Mouse (Mus musculus): ENCODE results near the gene Tmem100.
A peak's percentile ranks its signal among the peaks of the same experiment; 100 is the strongest.

The Tmem100 gene

DNA sequence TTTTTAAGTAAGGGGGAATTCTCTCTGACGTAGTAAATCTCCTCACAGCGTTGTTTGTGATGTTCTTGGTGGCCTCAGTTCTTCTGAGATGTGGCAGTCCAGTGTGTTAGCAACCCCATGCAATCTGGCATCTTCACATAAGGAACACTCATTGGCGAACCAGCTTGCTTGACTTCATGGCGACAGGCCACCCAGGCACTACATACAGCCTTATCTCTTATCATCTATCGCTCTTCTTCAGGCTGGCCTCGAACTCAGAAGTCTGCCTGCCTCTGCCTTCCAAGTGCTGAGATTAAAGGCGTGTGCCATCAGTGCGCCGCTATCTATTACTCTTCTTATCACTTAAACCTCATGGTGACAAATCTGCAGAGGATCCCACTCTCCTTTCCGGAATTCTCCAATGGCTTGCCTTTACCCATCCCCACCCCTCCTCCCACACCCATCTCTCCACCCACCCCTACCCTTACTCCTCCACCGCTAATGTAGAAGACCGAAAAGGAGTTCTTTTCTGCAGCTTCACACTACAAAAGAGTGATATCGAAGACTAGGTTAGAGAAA is at the start of gene Tmem100:
Gene Tmem100 (plus strand): TSS at position 508 of the 558 bp plus-strand sequence.
- DNase-seq (ENCODE audit: low read depth, low spot score): no peak

DNA sequence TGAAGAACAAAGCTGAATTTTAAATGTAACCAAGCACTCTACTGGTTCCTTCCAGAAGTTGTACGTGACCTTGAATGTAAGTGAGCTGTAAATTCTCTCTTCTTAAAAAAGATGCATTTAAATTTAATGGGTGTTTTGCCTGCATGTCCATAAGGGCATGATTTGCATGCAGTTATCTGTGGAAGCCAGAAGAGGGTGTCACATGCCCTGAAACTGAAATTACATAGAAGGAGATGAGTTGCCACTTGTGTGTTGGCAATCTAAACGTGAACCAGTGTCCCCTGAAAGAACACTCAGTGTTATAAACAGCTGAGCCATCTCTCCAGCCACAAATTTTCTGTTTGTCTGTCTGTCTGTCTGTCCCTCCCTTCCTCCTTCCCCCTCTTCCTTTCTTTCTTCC is 47.2 kb upstream of the Tmem100 start:
- DNase-seq (ENCODE audit: low read depth, low spot score): no peak

DNA sequence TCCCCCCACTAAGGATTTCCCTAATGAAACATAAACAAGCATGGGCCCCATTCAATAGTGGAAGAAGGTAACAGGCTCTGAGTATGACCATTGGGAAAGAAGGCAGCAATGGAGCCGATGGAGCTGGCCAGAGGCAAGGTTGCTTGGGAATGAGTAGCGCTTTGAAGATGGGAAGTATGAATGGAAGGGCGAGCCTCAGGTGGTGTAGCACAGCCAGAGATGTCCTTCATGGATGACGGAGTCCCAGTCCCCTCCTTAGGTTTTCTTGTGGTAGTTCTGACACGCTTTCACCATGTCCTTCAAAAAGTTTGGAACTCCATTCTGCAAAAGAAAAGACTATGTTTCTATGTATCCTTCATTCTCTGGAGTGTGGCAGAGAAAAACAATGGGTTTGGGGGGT is 45.7 kb upstream of the Tmem100 start:
- DNase-seq (ENCODE audit: low read depth, low spot score): no peak

GRCm38 (mm10) chr11:89985200-89986187 is 44.7 kb upstream of the Tmem100 start:
- no peak for DNase-seq (ENCODE audit: low read depth, low spot score)

DNA sequence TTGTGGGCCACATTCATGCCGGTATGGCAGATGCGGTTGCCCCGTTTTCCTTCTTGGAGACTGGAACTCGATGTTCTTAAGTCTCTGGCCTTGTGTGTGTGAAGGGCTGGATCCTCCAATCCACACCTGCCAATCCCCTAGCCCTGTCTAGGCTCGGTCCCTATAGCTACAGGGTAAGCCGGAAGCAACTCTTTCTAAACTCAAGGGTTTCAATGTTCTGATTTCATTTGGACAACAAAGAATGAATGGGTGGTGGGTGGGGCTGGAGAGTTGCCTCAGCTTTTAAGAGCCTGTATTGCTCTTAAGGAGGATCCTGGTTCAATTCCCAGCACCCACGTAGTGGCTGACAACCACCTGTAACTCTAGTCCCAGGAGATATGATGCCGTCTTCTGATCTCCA is 43.6 kb upstream of the Tmem100 start:
- no peak for DNase-seq (ENCODE audit: low read depth, low spot score)

DNA sequence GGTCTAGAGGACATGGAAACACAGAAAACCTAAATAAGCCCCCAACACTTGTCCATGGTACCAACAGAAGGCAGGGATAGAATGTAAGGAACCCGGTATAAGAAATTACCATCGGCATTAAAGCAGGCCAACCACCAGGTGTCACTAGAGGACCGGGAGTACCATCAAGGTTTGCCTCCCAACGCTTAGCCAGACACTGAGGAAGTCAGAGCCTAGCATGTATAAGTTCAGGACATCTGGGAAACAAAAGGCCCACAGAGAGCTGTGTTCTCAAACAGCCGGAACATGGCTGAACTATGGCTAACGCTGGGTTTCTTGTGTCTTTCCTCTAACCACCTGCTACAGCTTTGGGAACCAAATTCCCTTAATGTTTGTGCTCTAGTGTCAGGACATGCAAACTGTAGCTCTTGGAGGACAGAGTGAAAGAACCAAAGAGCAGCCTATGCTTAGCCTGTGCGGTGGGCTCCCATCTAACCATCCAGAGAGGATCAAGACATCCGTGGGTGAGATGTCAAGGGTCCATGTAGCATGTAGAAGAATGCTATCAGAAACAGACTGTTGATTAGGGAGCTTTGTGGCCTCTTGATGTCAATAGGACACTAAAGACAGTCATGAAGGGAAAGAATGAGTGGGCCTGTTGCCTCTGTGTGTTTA is 41.1 kb upstream of the Tmem100 start:
- DNase-seq (ENCODE audit: low read depth, low spot score): peak; percentile 63

- no peak for DNase-seq (ENCODE audit: low read depth, low spot score)
Observed at GRCm38 (mm10) chr11:89991661-89992060, 38.5 kb upstream of the Tmem100 start.

- no peak for DNase-seq (ENCODE audit: low read depth, low spot score)
Observed at GRCm38 (mm10) chr11:89994706-89995105, 35.4 kb upstream of the Tmem100 start.

DNA sequence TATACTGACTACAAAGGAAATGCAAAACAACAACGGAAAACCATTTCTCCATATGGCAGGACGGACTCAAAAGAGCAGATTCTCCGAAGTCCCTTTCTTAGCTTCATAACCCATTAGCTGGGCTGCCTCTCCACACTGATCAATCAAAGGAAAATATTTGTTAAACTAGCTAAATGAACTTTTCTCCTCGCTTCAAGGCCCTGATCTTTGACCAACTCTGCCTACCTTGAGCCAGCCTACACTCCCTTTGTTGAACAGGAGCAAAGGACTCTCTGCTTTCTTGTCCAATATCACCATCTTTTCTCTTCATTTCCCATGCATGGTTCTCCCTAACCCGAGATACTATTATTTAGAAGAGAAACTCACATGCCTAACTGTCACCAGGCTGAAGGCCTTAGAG is 34.6 kb upstream of the Tmem100 start:
- no peak for DNase-seq (ENCODE audit: low read depth, low spot score)

DNA sequence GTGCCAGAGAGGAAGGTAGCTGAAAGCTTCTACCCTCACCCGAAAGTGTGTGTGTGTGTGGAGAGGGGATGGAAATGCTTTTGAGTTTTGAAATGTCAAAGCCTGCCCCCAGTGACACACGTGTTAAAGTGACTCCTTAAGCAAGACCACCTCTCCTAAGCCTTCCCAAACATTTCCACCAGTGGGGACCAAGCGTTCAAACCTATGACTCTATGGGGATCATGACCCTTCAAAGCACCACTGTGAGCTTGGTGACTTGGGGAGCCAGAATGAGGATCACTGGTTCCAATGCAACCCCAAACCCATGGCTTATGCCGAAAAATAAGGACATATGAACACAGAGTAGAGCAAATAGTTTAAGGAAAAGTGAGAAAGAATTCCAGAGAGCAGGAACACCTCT is 33.7 kb upstream of the Tmem100 start:
- DNase-seq (ENCODE audit: low read depth, low spot score): no peak

DNA sequence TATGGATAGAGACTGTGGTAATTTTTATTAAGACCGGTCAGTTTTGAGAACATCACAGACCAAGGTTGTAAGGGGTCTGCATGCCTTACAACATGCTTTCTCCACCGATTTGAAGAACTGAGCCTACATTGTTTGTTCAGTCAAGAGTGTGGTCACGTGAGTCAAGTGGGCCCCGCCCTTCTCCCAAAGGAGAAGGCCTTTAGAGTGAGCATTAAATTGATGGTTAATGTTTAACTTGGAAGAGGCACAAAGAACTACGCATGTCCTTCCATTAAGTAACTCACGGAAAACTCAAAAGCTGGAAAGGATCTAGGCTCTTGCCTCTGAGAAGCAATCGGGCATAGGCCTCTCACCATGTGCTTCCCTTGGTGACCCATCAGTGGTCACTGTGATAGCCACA is 33.3 kb upstream of the Tmem100 start:
- no peak for DNase-seq (ENCODE audit: low read depth, low spot score)

DNA sequence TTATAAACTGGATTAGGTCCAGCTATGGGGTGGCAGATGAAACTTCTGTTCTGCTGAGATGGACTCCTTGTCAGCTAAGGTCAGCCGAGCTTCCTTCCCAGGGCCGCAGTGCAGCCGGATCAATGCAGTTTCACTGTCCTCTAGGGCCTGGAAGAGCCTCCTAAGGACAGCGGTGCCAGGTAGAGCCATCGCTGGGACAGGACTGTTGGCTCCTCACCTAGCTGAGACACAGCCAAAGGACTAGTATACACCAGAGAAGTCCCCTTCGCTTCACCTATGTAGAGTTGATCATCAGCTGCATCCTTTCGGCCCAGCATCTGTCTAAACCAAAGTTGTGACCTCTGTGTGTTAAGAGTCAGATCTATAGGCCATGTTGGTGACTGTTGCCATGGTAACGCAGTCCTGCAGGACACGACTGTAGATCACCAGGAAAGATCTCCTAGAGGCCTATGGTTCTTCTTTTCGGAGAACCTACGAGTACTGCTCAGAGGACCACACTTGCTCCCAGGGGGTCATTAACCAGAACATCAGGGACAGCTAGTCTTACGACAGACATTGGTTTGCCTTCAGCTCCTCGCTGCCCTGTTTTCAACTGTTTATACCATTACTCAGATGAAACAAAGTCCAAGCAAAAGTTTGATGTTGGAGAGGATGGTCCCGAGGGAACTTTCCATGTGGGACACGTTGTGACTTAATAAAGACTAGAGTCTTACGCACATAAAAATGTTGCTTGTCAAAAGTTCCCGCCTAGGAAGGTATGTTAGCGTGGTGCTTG is 31.0 kb upstream of the Tmem100 start:
- no peak for DNase-seq (ENCODE audit: low read depth, low spot score)

DNA sequence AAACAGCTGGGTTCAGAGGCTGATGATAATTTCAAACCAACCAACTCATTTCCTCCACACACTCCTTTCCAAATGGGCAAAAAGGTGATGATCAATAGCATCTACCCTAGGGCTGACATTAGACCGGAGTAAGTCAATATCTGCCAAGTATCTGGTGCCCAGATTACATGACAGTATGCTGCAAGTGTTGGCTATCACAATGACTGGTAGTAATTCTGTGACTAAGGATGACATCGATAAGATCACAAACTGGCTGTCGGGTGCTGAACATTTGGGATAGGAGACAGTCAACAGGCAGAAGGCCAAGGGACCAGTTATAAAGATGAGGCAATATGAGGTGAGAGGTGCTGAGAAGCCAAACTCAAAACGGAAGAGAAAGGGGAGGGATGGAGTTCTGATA is 29.5 kb upstream of the Tmem100 start:
- DNase-seq (ENCODE audit: low read depth, low spot score): no peak

DNA sequence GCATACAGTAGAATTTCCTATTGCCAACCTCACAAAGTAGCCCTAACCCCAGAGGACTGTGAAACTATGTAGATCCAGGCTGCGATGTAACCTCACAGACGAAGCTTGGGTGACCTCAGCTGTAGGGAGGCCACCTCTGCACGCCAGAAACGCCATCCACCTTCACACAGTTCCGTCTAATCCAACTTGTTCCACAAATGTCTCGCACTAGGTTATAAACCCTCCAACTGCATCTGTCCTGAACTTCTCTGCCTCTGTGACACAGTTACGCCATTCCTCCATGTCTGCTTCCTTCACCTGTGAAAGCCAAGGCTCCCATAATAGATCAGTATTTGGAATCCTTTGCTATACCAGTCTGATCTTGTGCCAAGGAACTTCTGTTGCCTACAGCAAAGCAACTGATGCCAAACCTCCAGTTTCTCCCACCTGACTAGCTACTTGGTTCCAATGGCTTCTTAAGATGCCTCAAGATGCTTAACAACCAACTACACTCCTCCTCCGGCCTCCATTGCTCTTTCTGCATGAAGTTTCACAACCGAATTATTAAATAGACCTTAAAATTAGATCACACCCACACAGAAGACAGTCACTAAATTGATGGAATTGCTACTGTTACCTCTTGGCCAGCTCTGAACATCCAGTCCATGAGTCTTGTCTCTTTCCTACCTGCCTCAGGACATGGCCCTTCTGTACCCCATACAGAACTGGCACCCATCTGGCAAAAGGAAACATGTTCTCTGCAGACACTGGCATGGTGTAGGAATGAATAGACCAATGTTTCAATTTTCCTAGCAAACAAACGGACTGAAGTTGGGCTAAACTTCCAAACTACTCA is 28.5 kb upstream of the Tmem100 start:
- DNase-seq (ENCODE audit: low read depth, low spot score): no peak

- peak; percentile 76 for DNase-seq (ENCODE audit: low read depth, low spot score)
Observed at GRCm38 (mm10) chr11:90002231-90002986, 27.7 kb upstream of the Tmem100 start, which contains the start of gene Pctp. Gene Pctp (minus strand): TSS chr11:90002894.

GRCm38 (mm10) chr11:90002987-90003348 is 27.2 kb upstream of the Tmem100 start:
- DNase-seq (ENCODE audit: low read depth, low spot score): no peak

GRCm38 (mm10) chr11:90003386-90003785 is 26.8 kb upstream of the Tmem100 start:
- DNase-seq (ENCODE audit: low read depth, low spot score): no peak

- no peak for DNase-seq (ENCODE audit: low read depth, low spot score)
Observed at GRCm38 (mm10) chr11:90006111-90006510, 24.0 kb upstream of the Tmem100 start.

- DNase-seq (ENCODE audit: low read depth, low spot score): no peak
Observed at GRCm38 (mm10) chr11:90007791-90008531, 22.2 kb upstream of the Tmem100 start.

Data from skeletal muscle tissue, adult 2 months (tissue).